Mouse (Mus musculus): Measurements from ENCODE around the gene Camk1g.

Camk1g gene

DNA sequence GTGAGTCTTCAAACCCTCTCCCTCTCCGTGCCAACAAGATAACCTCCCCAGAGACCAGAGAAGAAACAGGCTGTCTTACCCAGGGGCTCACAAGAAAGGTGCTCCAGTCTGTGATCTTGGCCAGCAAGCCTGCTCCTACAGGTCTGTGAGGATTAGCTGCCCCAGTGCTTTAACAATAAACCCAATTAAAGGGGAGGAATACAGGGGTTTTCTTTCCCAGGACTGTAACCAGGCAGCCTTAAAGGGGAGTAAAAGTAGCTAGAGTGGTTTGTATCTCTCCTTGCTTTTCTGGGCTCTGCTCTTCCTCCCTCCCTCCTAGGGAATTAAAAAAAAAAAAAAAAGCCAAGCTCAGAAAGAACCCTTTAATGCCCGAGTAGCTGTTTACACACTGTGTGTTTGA, at the start of gene Camk1g:
Gene Camk1g, minus strand, starts transcription at position 203 of the 400 bp plus-strand sequence.
- peak; percentile 83 for DNase-seq (ENCODE audit: low read depth, low spot score)

DNA sequence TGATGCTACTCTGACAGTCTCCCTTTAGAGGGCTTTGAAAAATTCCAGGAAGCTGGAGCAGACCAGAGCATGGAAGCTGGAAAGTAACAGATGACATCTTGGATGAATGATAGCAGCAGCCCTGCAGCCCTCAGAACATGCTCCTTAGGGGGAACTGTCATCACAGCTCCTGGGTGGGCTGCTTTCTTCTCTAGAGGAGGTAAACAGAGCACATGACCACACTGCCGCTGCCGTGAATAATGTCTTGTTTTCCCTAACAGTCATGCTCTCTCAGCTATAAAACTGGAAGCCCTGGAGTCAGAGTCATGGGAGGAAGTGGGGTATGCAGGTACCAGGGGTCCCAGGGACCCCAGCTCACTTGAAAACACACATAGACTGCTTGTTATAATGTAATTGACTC, 49.1 kb upstream of the Camk1g start:
- DNase-seq (ENCODE audit: low read depth, low spot score) = no peak

DNA sequence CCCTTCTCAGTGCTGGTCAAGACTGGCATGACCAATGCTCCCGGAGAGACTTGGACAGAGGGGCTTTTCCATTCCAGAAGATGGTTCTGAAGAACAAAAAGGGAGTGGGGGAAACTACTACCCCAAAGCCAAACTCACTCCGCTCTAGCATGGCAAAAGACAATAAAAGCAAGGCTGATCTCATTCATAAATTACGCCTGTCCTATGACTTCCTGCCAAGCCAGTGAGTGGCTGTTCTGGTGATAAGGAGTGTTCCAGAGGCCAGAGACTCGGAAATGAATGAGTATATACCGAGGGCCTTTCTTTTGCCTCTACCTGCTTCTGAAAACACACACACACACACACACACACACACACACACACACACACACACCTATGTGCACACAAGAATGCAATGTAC, 48.6 kb upstream of the Camk1g start:
- no peak for DNase-seq (ENCODE audit: low read depth, low spot score)

DNA sequence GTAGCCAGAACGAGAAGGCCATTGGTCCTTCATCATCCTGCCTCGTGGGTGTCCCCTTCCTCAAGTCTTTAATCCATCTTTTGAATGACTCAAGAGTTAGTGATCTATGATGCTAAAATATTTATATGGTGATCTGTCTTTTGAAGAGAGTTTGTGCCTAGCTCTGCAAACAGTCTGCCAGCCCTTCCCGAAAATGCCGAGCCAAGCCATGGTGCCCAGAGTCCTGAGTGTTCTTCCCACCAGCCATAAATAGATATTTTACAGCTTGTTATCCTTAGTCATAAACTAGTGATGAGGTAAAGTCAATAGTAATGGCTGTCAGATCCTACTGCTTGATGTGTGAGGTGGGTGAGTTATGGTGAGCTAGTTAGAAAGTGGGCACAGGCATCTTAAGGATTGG, 44.0 kb upstream of the Camk1g start:
- no peak for DNase-seq (ENCODE audit: low read depth, low spot score)

DNA sequence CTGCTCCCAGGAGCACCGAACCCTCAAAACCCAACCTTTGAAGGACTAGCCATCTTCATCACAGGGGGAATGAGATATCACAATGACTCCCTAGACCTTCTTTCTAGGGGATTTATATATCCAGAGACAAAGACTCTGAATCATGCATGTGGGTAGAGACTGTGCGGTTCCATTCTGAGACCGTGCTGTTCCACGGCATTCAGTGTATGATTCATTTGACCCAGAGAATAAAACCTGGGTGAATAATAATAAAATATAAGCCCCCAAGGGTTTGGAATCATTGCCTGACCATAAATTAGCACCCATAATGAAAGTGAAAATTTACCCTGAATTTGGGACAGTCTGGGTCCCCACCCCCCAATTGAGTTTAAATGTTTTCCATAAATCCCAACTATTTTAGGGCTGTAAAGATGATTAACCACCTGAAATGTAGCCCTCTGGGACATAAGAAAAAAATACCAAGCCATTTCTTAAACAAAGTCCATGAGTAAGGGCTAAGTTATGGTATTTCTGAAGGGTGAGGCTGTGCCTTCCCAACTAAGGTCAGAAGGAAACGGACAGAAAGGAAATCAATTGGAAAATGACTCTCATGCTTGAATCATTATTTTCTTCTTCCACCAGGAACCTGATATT, 43.4 kb upstream of the Camk1g start:
- DNase-seq (ENCODE audit: low read depth, low spot score) = no peak

DNA sequence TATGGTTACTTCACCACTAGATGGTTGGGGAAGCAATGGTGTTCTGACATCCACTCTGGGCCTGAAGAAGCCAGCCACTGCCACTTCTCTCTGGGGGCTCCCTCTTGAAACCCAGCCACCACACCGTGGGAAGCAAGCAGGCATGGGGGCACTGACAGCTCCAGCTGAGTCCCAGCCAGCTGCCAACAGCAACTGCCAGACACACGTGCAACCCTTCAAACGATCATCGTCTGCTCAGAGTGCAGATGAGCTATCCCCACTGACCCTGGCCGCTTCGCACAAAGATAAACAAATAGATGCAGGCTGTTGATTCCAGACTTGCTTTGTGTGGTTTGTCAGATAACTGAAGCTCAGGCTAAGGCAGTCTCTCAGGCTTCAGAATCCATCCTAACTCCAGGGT, 37.4 kb upstream of the Camk1g start:
- no peak for DNase-seq (ENCODE audit: low read depth, low spot score)

DNA sequence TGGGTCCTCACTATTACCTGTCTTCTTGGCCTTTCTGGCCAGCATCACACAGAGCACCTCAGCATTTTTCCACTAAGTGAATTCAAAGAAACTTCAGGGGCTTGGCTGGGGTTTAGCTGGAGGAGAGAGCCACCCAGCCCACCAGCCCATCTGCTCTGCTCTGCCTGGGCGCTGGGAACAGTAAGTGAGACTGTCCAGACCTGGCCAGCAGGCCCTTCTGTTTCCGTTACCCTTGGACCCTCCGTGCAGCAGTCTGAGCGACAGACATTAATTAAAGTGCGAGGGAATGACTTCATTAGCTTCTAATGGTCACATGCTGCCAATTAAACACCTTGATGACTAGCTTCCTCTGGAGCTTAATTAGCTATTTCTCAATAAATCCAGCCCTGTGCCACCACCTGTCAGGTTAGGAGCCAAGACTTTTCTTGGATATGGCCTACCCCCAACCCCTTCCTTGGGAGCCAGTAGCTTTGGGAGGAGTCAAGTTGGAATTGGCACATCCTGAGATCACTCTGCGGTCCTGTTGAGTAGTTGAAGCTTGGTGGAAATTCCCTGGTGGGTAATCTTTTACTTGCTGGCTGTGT, 36.1 kb upstream of the Camk1g start:
- DNase-seq (ENCODE audit: low read depth, low spot score) = no peak

DNA sequence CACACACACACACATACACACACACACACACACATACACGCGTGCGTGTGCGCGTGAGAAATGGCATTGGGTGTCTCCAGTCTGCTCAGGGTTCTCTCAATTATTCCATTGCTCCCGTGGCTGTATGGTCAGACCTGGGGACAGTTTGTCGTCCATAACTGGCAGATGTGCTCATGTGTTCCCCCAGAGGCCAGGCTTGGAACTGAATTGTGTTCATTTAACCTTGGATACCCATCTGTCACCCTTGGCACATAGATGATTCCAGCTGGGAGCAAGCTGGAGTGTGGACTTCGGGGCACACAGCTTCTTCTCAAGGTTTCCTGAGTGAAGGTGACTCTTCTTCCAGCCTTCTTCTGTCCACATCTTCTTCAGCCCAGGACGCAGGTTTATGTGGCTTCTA, 31.6 kb upstream of the Camk1g start:
- no peak for DNase-seq (ENCODE audit: low read depth, low spot score)

DNA sequence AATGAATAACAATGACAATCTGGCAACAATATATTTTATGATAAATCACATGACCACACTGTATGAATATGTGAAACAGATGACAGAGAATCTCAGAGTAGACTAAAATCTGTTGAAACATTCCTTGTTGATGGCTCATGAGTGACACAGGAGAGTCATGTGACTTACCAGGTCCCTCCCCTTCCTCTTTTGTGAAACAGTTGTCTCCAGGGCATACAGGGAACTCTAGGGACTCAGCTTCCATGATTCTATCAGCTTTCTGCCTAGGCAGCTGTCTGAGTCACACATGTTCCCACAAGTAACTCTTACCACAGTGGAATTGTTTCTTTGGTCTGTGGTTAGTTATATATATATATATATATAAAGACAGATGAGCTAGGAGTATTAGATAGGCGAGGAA, 30.2 kb upstream of the Camk1g start:
- no peak for DNase-seq (ENCODE audit: low read depth, low spot score)

DNA sequence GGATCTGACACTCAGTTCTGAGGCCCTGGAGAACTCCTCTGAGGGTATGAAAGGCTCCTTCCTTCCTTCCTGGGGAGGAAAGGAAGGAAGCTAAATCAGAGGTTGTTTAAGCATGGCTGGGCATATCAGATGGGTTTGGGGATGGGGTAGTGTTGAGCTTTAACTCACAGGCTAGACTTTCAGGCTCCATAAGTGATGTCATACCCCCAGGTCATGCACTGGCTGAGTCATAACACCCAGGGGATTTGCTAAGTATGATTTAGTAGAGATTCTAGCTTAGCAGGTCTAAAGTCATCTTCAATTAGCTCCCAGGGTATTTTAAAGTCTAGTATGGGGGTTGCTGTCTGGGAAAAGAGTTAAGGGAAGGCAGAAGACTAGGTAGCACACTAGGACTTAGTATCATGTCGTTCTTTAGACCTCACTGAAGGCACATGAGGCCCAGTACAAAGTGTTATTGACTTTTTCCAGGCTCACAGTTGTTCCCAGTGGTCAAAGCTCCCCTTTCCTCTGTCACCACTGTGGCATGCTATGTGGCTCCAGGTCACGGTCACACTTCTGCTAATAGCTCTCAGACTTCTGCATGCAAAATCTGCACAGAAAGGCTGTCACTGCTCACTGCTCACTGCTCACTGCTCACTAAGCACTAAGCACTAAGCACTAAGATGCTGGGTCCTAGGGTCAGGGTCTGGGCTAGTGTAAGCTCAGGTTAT, 28.8 kb upstream of the Camk1g start:
- DNase-seq (ENCODE audit: low read depth, low spot score) = no peak

DNA sequence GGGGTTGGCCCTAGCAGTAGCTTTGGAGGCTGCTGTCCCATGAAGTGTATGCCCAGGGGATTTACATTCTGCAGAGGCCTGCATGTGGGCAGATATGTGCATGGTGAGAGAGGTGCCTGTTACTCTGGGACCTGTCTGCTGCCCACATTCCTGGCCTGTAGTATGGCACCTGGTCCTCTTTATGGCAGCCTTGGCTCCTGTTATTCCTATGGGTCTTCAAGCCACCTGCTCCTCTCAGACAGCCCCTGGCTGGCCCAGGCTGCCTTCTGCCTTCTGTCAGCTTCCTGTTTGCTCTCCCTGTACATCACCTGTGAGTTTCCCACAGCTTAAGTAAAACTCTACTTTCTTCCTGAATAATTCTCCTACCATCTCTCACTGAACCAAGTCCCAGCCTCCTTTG, 27.0 kb upstream of the Camk1g start:
- DNase-seq (ENCODE audit: low read depth, low spot score) = no peak

DNA sequence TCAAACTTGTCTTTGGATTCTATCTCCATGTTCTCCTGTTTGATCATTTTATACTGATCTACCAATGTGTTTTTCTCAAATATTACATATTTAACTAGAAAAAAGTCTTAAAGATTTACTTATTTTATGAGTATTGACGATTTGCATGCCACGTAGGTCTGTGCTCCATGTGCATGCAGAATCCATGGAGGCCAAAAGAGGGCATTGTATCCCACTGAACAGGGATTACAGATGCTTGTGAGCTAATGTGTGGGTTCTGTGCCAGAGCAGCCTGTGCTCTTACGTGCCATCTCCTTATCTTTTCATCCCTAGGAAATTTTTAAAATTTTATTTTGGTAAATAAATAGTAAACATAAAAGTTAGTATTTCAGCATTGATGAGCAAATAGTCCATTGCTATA, 22.2 kb upstream of the Camk1g start:
- DNase-seq (ENCODE audit: low read depth, low spot score) = no peak

DNA sequence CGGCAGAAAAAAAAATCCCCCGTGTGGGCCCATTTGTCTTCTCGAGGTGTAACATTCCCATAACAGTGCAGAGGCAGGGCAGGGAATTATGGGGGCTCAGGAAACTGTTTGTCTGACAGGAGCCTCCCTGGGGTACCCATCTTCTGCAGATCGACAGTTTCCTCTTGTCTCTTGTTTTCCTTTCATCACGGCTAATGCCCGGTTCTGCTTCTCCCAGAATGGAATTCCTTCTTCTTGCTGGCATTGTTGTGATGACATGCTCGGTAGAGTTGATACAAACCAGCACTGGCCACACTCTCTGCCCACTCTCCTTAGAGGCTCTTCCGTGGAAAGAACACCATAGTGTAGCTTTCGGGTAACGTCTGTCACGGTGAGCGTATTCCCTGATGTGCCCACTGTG, 19.9 kb upstream of the Camk1g start:
- DNase-seq (ENCODE audit: low read depth, low spot score) = no peak

DNA sequence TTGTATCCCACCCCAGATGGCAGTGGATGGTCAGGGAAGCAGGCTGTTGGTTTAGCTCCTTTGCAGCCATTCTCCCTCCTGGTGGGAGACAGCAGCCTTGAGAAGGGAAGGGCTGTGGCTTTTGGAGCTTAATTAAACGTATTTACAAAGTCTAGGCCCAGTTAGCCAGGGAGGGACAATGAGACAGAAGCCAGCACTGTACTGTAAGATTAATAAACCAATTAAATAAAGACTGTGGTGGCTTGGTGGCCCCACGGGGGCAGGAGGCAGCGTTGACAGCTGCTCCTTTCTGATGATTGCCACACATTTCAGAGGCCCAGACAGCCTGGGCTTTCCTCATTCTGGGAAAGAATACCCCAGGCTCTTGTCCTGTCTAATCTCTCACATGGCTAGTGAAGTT, 19.4 kb upstream of the Camk1g start:
- DNase-seq (ENCODE audit: low read depth, low spot score) = no peak

DNA sequence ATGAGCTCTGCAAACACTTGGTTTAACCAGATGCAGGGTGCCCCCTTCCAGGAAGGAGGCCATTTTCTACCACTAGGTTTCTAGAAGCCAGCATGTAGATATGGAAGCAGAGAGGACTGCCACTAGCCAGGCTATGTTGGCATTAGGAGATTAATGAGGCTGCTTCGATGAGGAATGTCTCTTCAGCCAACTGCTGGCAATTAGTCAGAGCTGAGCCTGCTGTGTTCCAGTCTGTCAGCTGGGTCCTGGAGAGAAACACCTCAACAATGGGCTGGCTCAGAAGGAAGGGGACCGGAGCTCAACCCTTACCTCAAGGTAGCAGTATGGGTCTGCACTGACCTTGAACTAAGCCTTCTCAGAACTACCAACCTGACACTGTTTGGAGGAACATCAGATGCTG, 17.1 kb upstream of the Camk1g start:
- no peak for DNase-seq (ENCODE audit: low read depth, low spot score)

DNA sequence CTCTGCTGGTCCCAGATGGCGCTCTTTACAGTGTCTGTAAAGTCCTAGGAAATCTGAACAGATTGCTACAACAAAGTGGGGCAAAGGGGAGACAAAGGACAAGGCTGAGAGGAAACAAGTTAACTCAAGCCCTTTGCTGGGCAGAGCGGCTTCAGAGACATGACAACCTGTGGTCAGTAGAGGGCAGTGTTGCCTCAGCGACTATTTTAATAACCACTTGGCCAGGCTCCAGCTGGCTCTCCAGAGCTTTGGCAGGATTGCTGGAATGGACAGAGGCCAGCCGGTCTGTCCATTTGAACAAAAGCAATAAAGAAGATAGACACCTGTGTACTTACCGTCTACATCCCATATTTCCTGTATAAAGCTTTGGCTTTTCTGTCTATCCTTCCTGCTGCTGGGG, 16.0 kb upstream of the Camk1g start:
- DNase-seq (ENCODE audit: low read depth, low spot score) = peak; percentile 85

DNA sequence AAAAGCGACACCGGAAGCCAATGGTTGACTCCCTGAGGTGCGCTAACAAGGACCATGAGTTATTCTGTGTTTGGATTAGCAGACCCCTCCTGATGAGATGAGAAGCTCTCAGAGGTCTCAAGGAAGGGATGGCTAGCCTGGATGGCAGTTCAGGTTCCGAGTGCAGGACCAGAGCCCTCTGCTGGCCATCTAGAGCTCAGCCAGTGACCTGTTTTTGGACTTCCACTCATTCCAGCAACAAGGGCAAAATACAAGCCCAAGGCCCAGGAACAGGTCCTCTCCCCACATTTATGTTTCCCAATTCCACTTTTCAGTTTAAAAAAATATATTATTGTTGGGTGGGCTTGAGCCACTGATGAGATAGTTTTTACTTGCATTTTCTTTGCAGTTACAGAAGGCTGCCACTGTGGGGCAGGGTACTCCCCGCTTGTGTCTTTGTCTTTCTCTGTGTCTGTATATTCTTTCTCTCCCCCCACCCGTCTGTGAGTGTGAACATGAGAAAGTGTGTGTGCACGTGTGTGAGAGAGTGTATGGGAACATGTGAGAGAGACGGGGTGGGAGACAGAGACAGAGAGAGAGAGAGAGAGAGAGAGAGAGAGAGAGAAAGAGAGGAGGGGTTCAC, 12.9 kb upstream of the Camk1g start:
- no peak for DNase-seq (ENCODE audit: low read depth, low spot score)

DNA sequence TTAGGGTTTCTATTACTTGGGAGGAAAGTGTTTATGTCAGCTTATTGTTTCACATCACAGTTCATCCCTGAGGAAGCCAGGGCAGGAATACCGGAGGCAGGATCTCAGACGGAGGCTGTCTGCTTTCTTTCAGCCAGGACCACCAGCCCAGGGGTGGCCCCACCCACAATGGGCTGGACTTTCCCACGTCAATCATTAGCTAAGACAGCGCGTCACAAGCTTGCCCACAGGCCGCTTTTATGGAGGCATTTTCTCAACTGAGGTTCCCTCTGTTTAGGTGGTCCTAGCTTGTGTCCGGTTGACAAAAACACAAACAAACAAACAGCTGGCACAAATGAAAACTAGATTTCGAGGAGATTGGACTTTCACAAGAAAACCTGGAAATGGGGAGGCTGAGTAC, 12.3 kb upstream of the Camk1g start:
- no peak for DNase-seq (ENCODE audit: low read depth, low spot score)

DNA sequence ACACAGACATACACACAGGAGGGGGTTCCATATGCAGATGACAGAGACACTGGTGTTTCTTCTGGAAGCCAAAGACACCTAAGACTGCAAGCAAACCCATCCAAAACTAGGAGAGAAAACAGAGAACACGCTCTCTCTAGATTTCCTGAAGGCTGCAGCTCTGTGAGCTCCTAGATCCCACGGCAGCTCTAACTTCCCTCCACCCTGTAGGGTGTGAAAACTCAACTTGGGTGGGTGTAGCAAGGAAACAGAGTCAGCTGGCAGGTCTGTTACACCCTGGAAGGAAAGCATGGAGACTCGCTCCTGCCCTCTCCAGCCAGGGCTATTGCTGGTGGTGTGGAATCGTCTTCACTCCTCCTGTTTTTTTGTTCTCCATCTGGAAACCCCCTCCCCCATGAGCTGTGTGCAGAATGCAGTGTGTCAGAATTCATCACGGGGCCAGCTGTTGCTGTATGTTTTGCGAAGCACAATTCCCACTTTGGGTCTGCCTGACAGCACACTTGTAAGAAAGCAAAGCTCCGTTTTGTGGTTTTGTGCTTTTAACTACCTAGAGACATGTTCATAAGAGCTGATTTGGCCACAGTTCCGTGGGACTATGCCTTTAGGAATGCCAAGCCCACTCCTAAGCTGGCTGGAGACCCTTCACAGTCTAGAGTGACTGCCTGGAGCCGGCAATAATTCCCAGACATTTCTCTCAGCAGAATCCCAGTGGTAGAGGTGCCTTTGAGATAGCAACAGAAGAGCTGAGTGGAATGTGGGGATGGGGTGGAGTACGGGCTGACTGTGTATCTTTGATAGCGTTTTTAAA, 11.7 kb upstream of the Camk1g start:
- DNase-seq (ENCODE audit: low read depth, low spot score) = no peak

DNA sequence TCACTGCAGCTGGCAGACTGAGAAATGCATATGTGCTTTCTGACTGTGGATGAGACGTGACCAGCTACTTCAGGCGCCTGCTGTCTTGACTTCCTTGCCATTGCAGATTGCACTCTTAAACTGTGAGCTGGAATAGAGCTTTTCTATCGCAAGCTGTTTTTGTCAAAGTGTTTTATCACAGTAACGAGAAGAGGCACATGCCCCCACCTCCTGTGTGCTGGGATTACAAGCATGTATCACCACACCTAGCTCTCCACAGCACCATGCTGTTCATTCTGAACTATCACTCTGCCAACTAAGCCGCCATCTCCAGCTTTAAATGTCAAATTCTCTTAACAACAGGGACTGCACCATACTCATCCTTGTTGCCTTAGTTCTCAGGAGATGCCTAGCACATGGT, 10.8 kb upstream of the Camk1g start:
- no peak for DNase-seq (ENCODE audit: low read depth, low spot score)

DNA sequence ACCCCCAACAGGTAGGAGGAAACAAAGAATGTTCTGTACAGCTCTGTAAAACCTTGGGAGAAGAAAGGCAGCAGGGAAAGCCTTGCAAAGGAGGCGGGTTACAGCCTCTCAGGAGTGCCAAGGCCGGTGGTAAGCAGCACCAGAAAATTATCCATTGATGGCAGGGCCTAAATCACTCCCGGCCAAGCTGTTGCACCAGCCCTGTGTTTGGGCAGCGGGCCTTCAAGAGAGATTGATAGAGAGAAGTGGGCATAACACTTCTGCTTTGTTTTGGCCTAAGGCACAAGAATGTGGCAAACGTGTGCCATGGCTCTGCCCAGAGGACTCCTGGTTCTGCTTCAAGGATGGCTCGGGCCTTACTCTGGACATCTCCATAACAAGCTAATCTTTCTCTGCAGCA, 9.5 kb upstream of the Camk1g start:
- DNase-seq (ENCODE audit: low read depth, low spot score) = no peak

DNA sequence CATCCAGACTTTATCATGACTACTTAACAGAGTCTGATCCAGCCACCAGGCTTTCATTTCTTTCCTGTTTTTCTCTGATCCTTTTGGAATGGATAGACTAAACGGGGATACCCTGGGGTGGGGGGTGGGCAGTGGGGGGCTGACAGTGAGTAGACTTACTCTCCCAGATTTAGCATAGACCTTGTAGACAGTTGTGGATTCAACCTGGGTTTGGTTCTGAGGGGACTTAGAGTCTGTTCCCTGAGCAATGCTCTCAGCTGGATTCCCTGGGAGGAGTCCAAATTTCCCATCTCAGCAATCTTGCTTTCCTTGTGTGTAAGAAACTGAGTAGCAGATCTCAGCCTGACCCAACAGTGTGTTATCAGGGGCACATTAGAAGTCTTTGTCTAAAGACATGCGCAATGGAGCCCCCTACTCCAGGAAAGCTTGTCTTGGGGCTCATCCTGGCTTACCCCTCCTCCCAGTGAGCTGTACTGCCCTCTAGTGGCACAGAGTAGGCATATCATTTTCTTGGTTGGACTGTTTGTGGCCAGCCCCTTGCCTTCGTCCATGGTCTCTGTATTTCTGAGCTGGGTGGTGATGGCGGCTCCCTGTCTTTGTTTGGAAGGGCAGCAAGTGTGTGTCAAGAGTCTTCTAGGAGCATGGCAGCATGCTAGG, 6.5 kb upstream of the Camk1g start:
- peak; percentile 65 for DNase-seq (ENCODE audit: low read depth, low spot score)
